Mouse (Mus musculus) lung, adult 2 months (tissue): Measurements from ENCODE around the gene Nr2f1.

ENCODE experiments used
- CTCF ChIP-seq: fragments of 200-500 bp; IDR thresholded peaks from 2 replicates; pipeline ENCODE4 v1.5.1; 2011; ENCODE audit warnings: mild to moderate bottlenecking, low read length, control low read depth; ENCODE audit not compliant: insufficient read depth
- POLR2A ChIP-seq: fragments of 200-500 bp; IDR thresholded peaks from 2 replicates; pipeline ENCODE4 v1.6.1; 2011; ENCODE audit warnings: low read depth, mild to moderate bottlenecking, control low read depth, low read length, borderline replicate concordance; ENCODE audit errors: extremely low read depth

GRCm38 (mm10) chr13:78194135-78194849, 5.3 kb downstream of the Nr2f1 start:
- TF ChIP-seq CTCF (no peak), POLR2A (no peak)
